Mouse (Mus musculus) G1E (cell line): ENCODE data around the gene Tmtc4.

Experiments used
- CTCF ChIP-seq: IDR thresholded peaks from 2 replicates; pipeline ENCODE4 v1.5.1; 2012; ENCODE audit warnings: low read depth, low read length, inconsistent platforms, mixed read lengths
- GATA1 ChIP-seq: IDR thresholded peaks from 2 replicates; pipeline ENCODE4 v1.6.1; 2012; ENCODE audit warnings: borderline replicate concordance, low read length, inconsistent platforms, mixed read lengths
- POLR2AphosphoS5 ChIP-seq: IDR thresholded peaks from 2 replicates; pipeline ENCODE4 v1.6.1; 2012; ENCODE audit warnings: low read depth, low read length, inconsistent platforms; ENCODE audit not compliant: insufficient replicate concordance
- TAL1 ChIP-seq: conservative IDR thresholded peaks from 2 replicates; pipeline ENCODE4 v1.6.1; 2012; ENCODE audit warnings: low read depth, low read length, inconsistent platforms, mixed read lengths

GRCm38 (mm10) chr14:122952556-122952955 is 31.3 kb downstream of the Tmtc4 start:
- no peak for TF ChIP-seq CTCF
- TF ChIP-seq POLR2AphosphoS5 = no peak
- no peak for TF ChIP-seq GATA1
- no peak for TF ChIP-seq TAL1
